Mouse (Mus musculus): ENCODE results near the gene Dcaf1.
A peak's percentile ranks its signal among the peaks of the same experiment; 100 is the strongest.

- 0 out of 2 replicates have a peak, but pooled peaks have one; percentile 2 for TF ChIP-seq CTCF (IDR thresholded peaks at IDR 0.05; ENCODE audit: extremely low read depth, insufficient read length, insufficient replicate concordance, low read depth, low read length)
- no peak for TF ChIP-seq POLR2A (IDR thresholded peaks at IDR 0.05; ENCODE audit: low read depth, low read length)
Measured at GRCm38 (mm10) chr9:106892552-106892875, 70.8 kb downstream of the Dcaf1 start.

Measured in small intestine, adult 2 months (tissue).